Mouse (Mus musculus): ENCODE measurements at regions not wholly inside any gene's neighbourhood (a gene's known extent, or its start where the extent isn't known, plus 50 kb on each side); places are given as distances from the start of the nearest gene placed in this dataset.

GRCm38 (mm10) chr1:137033679-137034078, 73.4 kb upstream of the Nr5a2 start:
- TF ChIP-seq CTCF (IDR thresholded peaks at IDR 0.05) (no peak), POLR2A (IDR thresholded peaks at IDR 0.05; ENCODE audit: insufficient read depth, low read depth, low read length) (no peak)
